Mouse (Mus musculus): ENCODE measurements around the gene Slu7. TPM values are rescaled to one million over a fixed set of nuclear protein-coding genes. Genes with fewer than 3 reads are reported as not detected.

Gene Slu7
- polyA plus RNA-seq, 1 experiment from 2014 or later, result 60.8 TPM

DNA sequence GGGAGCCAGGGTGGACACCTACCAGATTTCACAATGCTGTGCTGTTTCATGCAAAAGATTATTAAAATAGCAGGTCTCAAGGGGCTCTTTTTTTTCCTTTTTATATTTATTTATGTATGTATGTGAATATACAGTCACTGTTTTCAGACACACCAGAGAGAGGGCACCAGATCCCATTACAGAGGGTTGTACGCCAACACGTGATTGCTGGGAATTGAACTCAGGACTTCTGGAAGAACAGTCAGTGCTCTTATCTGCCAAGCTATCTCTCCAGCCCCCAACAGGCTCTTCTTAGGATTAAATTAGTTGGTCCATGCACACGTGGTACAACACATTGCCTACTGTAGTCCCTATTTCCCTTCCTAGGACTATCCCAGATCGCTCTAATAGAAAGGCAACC, 40.2 kb upstream of the Slu7 start:
- ATAC-seq (replicated peaks; ENCODE audit: low FRiP score) (no peak), DNase-seq (ENCODE audit: low spot score) (no peak)
- WGBS, result 93% methylated on average over 4 of the region's 4 CpGs
- H3K4me3 ChIP-seq (ENCODE audit: low read depth, low read length), result no peak overlapping the region
- no peak overlapping the region for H3K4me2 ChIP-seq (ENCODE audit: low read depth, low read length, severe bottlenecking)
- H3K4me1 ChIP-seq (replicated peaks; ENCODE audit: control insufficient read depth, insufficient read depth, low read length), result no peaks in the 10 kb centered on the region
- H3K36me3 ChIP-seq (ENCODE audit: control insufficient read depth, insufficient read depth, low read length), result no peaks in the 10 kb centered on the region
- H3K9me3 ChIP-seq (ENCODE audit: control insufficient read depth, low read length), result no peaks in the 10 kb centered on the region
- no peaks in the 10 kb centered on the region for H3K27me3 ChIP-seq (ENCODE audit: control insufficient read depth, insufficient read depth, low read length)
- H3K27ac ChIP-seq (ENCODE audit: low read depth, low read length), result no peak overlapping the region
- no peak overlapping the region for H3K9ac ChIP-seq (ENCODE audit: low read length)

DNA sequence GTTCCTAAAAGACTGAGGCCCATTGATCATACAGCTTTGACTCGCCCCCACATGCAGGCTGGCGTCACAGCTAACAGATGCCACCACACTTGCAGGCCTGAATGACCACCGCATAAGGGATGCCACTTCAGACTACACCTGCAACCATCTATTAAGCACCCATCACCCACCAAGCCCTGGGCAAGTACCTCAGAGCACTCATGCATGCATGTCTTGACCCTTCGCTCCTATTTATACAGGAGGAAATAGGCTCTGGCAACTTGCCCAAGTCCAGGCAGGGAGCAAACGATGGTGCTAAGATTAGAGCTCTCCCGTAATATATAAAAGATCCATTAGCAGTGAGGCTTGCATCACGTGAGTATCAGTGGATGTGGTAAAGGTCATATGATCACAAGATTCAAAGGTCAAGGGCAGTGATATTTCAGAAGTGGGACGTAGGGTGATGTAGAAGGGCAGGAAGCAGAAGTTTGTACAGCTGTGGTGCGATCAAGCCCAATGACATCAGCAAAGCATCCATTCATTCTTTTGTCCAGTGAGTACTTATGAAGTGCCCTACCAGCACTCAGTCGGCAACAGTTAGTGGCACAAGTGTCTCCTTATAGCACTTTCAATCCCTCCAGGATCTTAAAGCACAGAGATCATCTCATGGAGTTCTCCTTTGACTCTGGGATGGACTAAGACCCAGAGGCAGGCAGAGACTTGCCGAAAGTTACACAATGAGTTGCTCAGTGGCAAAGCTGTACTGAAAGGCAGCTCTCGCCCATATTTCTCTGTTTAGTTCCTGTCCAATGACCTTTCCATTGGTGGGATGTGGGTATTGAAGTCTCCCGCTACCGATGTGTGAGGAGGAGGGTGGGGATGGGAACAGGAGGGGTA, 38.2 kb upstream of the Slu7 start:
- ATAC-seq (replicated peaks; ENCODE audit: low FRiP score) (no peak), DNase-seq (ENCODE audit: low spot score) (no peak)
- Histone ChIP-seq H3K9ac (ENCODE audit: low read length) (no peak overlapping the region), H3K4me3 (ENCODE audit: low read depth, low read length) (no peak overlapping the region), H3K4me2 (ENCODE audit: low read depth, low read length, severe bottlenecking) (no peak overlapping the region), H3K27ac (ENCODE audit: low read depth, low read length) (no peak overlapping the region), H3K27me3 (ENCODE audit: control insufficient read depth, insufficient read depth, low read length) (no peaks in the 10 kb centered on the region), H3K36me3 (ENCODE audit: control insufficient read depth, insufficient read depth, low read length) (no peaks in the 10 kb centered on the region), H3K4me1 (replicated peaks; ENCODE audit: control insufficient read depth, insufficient read depth, low read length) (no peaks in the 10 kb centered on the region), H3K9me3 (ENCODE audit: control insufficient read depth, low read length) (no peaks in the 10 kb centered on the region)
- WGBS, result 86% methylated on average over 14 of the region's 14 CpGs

DNA sequence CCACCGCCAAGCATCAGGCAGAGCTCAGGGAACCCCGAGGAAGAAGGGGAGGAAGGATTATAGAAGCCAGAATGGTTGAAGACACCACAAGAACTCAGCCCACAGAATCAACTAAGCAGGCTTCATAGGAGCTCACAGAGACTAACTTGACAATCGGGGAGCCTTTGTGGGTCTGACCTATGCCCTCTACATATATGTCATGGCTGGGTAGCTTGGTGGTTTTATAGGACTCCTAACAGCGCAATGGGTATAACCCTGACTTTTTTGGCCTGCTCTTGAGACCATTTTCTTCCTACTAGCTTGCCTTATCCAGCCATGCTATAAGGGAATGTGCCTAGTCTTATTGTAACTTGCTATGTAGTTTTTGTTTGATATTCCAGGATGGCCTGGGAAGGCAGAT, 37.3 kb upstream of the Slu7 start:
- Histone ChIP-seq H3K36me3 (ENCODE audit: control insufficient read depth, insufficient read depth, low read length) (no peaks in the 10 kb centered on the region), H3K4me3 (ENCODE audit: low read depth, low read length) (no peak overlapping the region), H3K27me3 (ENCODE audit: control insufficient read depth, insufficient read depth, low read length) (no peaks in the 10 kb centered on the region), H3K9ac (ENCODE audit: low read length) (no peak overlapping the region), H3K4me2 (ENCODE audit: low read depth, low read length, severe bottlenecking) (no peak overlapping the region), H3K27ac (ENCODE audit: low read depth, low read length) (no peak overlapping the region), H3K9me3 (ENCODE audit: control insufficient read depth, low read length) (no peaks in the 10 kb centered on the region), H3K4me1 (replicated peaks; ENCODE audit: control insufficient read depth, insufficient read depth, low read length) (no peaks in the 10 kb centered on the region)
- 93% methylated on average over 4 of the region's 4 CpGs for WGBS
- ATAC-seq (replicated peaks; ENCODE audit: low FRiP score) (no peak), DNase-seq (ENCODE audit: low spot score) (no peak)

DNA sequence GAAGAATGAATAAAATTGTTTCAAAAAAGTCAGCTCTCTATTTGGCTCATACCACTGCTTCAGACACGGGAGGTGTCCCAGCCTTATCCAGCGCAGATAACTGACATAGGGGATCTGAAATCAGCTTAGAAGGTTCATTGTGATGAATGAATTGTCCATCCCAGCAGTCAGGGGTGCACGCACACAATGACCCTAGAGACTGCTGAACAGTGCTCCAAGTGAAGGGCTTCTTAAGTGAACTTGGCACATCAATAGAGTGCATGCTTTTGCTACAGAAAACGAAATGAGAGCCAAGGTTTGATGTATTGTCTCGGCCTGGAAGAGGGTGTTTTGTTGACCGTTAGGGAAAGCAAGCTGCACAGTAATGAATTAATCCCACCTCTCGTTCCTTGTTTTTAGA, 36.9 kb upstream of the Slu7 start:
- ATAC-seq (replicated peaks; ENCODE audit: low FRiP score) (no peak), DNase-seq (ENCODE audit: low spot score) (no peak)
- no peak overlapping the region for H3K9ac ChIP-seq (ENCODE audit: low read length)
- WGBS, result 36% methylated on average over 7 of the region's 7 CpGs
- H3K9me3 ChIP-seq (ENCODE audit: control insufficient read depth, low read length), result no peaks in the 10 kb centered on the region
- no peak overlapping the region for H3K27ac ChIP-seq (ENCODE audit: low read depth, low read length)
- H3K4me2 ChIP-seq (ENCODE audit: low read depth, low read length, severe bottlenecking), result no peak overlapping the region
- H3K27me3 ChIP-seq (ENCODE audit: control insufficient read depth, insufficient read depth, low read length), result no peaks in the 10 kb centered on the region
- no peaks in the 10 kb centered on the region for H3K4me1 ChIP-seq (replicated peaks; ENCODE audit: control insufficient read depth, insufficient read depth, low read length)
- no peaks in the 10 kb centered on the region for H3K36me3 ChIP-seq (ENCODE audit: control insufficient read depth, insufficient read depth, low read length)
- no peak overlapping the region for H3K4me3 ChIP-seq (ENCODE audit: low read depth, low read length)

DNA sequence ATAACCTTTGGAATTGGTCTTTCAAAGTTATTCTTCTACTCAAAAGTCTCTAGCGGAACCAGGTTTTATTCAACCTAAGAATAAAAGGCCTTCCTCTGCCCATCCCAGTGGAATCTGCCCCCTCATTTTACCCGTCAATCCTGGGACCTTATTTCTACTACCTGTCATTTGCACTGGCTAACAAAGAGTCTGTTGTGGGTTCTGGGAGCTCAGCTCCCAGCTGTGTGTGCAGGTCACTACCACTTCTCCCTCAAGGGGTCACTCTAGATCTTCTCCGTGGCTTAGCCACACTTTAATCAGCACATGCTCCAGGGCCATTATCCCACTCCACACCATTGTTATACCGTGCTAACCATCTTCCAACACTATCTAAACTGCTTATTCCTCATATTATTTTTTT, 34.2 kb upstream of the Slu7 start:
- DNase-seq (ENCODE audit: low spot score) (no peak), ATAC-seq (replicated peaks; ENCODE audit: low FRiP score) (no peak)
- Histone ChIP-seq H3K27ac (ENCODE audit: low read depth, low read length) (no peak overlapping the region), H3K27me3 (ENCODE audit: control insufficient read depth, insufficient read depth, low read length) (no peaks in the 10 kb centered on the region), H3K4me2 (ENCODE audit: low read depth, low read length, severe bottlenecking) (no peak overlapping the region), H3K4me1 (replicated peaks; ENCODE audit: control insufficient read depth, insufficient read depth, low read length) (no peaks in the 10 kb centered on the region), H3K9me3 (ENCODE audit: control insufficient read depth, low read length) (no peaks in the 10 kb centered on the region), H3K36me3 (ENCODE audit: control insufficient read depth, insufficient read depth, low read length) (no peaks in the 10 kb centered on the region), H3K9ac (ENCODE audit: low read length) (no peak overlapping the region), H3K4me3 (ENCODE audit: low read depth, low read length) (no peak overlapping the region)
- 48% methylated on average over 4 of the region's 4 CpGs for WGBS

DNA sequence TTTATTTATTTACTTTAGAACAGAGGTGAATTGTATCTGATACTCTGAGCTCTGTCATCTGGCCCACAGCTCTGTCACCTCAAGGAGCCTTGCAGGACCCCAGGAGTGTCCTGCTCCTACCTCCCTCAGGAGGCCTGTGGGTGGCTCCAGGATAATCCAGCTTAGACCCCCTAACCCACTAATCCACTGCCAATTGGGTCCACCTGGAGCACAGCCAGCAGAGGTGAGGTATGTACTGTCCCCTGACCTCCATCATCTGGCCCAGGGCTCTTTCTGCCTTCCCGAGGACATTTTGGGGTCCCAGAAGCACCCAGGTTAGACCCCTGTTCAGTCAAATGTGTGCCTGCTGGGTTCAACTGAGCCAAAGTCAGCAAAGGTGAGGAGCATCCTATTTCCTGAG, 33.4 kb upstream of the Slu7 start:
- no peaks in the 10 kb centered on the region for H3K4me1 ChIP-seq (replicated peaks; ENCODE audit: control insufficient read depth, insufficient read depth, low read length)
- ATAC-seq (replicated peaks; ENCODE audit: low FRiP score) (no peak), DNase-seq (ENCODE audit: low spot score) (no peak)
- H3K36me3 ChIP-seq (ENCODE audit: control insufficient read depth, insufficient read depth, low read length), result no peaks in the 10 kb centered on the region
- H3K27ac ChIP-seq (ENCODE audit: low read depth, low read length), result no peak overlapping the region
- H3K4me3 ChIP-seq (ENCODE audit: low read depth, low read length), result no peak overlapping the region
- no peak overlapping the region for H3K4me2 ChIP-seq (ENCODE audit: low read depth, low read length, severe bottlenecking)
- whole genome bisulfite sequencing, result 95% methylated on average over 1 of the region's 1 CpGs
- no peak overlapping the region for H3K9ac ChIP-seq (ENCODE audit: low read length)
- H3K9me3 ChIP-seq (ENCODE audit: control insufficient read depth, low read length), result peaks cover 4% of the 10 kb centered on the region; the same call in 1 of the 2 replicates
- no peaks in the 10 kb centered on the region for H3K27me3 ChIP-seq (ENCODE audit: control insufficient read depth, insufficient read depth, low read length)

DNA sequence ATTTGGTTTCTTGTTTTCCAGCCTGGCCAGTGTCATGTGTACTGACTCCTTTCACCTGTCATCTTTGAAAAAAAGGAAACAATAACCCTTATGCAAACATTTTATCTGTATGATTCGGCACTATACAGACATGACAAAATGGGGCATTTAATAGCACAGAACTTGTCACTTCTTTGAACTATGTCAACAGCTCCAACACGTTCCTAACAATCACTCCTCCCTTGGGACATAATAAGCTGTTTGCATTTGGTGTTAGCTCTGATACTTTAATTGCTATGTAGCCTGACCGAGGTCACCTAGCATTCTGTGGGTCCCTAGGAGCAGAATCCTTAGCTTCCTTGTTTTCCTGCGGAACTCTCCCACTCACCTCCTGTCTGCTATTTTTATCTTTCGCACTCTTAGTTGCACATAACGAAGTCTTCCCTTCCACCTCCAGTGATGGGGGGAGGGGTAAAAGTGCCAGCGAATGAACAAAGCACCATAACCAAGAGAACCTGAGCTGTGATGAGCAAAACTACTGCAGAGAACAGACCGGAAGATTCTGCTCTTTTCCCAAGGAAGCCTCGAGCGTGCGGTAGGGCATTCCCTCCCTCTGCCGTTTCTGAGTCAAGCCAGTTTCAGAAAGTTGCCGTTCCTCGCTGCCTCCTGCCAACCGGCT, 29.3 kb upstream of the Slu7 start:
- peaks cover 4% of the 10 kb centered on the region; the same call in 1 of the 2 replicates for H3K9me3 ChIP-seq (ENCODE audit: control insufficient read depth, low read length)
- no peak overlapping the region for H3K4me3 ChIP-seq (ENCODE audit: low read depth, low read length)
- no peak for ATAC-seq (replicated peaks; ENCODE audit: low FRiP score)
- no peak for DNase-seq (ENCODE audit: low spot score)
- no peak overlapping the region for H3K9ac ChIP-seq (ENCODE audit: low read length)
- H3K27me3 ChIP-seq (ENCODE audit: control insufficient read depth, insufficient read depth, low read length), result no peaks in the 10 kb centered on the region
- H3K27ac ChIP-seq (ENCODE audit: low read depth, low read length), result no peak overlapping the region
- H3K4me1 ChIP-seq (replicated peaks; ENCODE audit: control insufficient read depth, insufficient read depth, low read length), result no peaks in the 10 kb centered on the region
- no peak overlapping the region for H3K4me2 ChIP-seq (ENCODE audit: low read depth, low read length, severe bottlenecking)
- WGBS, result 87% methylated on average over 15 of the region's 15 CpGs
- no peaks in the 10 kb centered on the region for H3K36me3 ChIP-seq (ENCODE audit: control insufficient read depth, insufficient read depth, low read length)

DNA sequence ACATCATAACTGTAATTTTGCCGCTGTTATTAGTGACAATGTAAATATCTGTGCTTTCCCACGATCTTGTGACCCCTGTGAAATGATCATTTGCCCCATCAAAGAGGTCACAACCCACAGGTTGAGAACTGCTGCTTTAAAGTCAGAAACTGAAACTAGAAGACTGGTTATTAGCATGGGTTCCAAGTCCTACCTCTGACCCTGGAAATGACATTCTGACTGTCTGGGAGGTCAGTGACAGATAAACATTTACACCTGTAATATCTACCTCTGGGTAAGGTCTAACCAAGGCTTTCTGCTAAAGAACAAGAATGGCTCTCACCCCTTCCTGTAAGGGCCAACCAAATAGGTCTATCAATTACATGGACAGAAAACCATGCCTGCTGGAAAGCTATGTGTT, 24.7 kb upstream of the Slu7 start:
- ATAC-seq (replicated peaks; ENCODE audit: low FRiP score) (no peak), DNase-seq (ENCODE audit: low spot score) (no peak)
- Histone ChIP-seq H3K9ac (ENCODE audit: low read length) (no peak overlapping the region), H3K27me3 (ENCODE audit: control insufficient read depth, insufficient read depth, low read length) (no peaks in the 10 kb centered on the region), H3K27ac (ENCODE audit: low read depth, low read length) (no peak overlapping the region), H3K4me3 (ENCODE audit: low read depth, low read length) (no peak overlapping the region), H3K4me2 (ENCODE audit: low read depth, low read length, severe bottlenecking) (no peak overlapping the region), H3K4me1 (replicated peaks; ENCODE audit: control insufficient read depth, insufficient read depth, low read length) (no peaks in the 10 kb centered on the region), H3K36me3 (ENCODE audit: control insufficient read depth, insufficient read depth, low read length) (no peaks in the 10 kb centered on the region), H3K9me3 (ENCODE audit: control insufficient read depth, low read length) (peaks cover 4% of the 10 kb centered on the region; the same call in 1 of the 2 replicates)
- WGBS, result 88% methylated on average over 2 of the region's 2 CpGs
